Mouse (Mus musculus) CH12.LX (cell line): ENCODE measurements around the gene Rad21l. TPM values are rescaled to one million over a fixed set of nuclear protein-coding genes. Genes with fewer than 3 reads are reported as not detected.

Experiments
- DNase-seq: peaks from one replicate; pipeline ENCODE4 v3.0.0-alpha.2; 2013; ENCODE audit errors: extremely low read depth
- H3K27ac ChIP-seq: 2 replicates; pipeline ENCODE4 v1.5.1; 2012; ENCODE audit warnings: low read depth, mild to moderate bottlenecking, control low read depth, moderate library complexity; ENCODE audit not compliant: insufficient read depth
- H3K27me3 ChIP-seq: replicated peaks from 2 replicates; pipeline ENCODE3; 2012; ENCODE audit warnings: inconsistent platforms
- H3K36me3 ChIP-seq, 2 experiments: replicated peaks in 1 of 2; 2 replicates each; pipeline versions ENCODE3 to v1.6.1; 2012; ENCODE audit warnings: inconsistent platforms in 1 of 2, low read length in 1 of 2, mild to moderate bottlenecking in 1 of 2, mixed read lengths in 1 of 2, moderate library complexity in 1 of 2; ENCODE audit not compliant: control insufficient read depth in 1 of 2, insufficient read depth in 1 of 2
- H3K4me1 ChIP-seq, 2 experiments: 2 replicates each; pipeline ENCODE4 v1.6.1; 2012; ENCODE audit warnings: inconsistent platforms in 1 of 2, moderate library complexity in 1 of 2; ENCODE audit not compliant: insufficient read depth in 2 of 2, control insufficient read depth in 1 of 2
- H3K4me2 ChIP-seq: 2 replicates; pipeline ENCODE4 v1.6.1; 2012; ENCODE audit warnings: low read depth, mild to moderate bottlenecking, control low read depth; ENCODE audit not compliant: poor library complexity, insufficient read depth, severe bottlenecking
- H3K4me3 ChIP-seq, 3 experiments: fragments of 150-350 bp in 1 of 3; sonication (generic) in 1 of 3; replicated peaks in 1 of 3; 2 replicates each; pipeline versions ENCODE3 to v1.5.1; 2011 to 2012; ENCODE audit warnings: low read depth in 2 of 3, low read length in 2 of 3, mild to moderate bottlenecking in 2 of 3, moderate library complexity in 2 of 3, control low read depth in 1 of 3, improper control_type of control experiment in 1 of 3, inconsistent platforms in 1 of 3, mixed read lengths in 1 of 3; ENCODE audit not compliant: poor library complexity in 1 of 3
- H3K79me2 ChIP-seq: replicated peaks from 2 replicates; pipeline ENCODE4 v1.6.1; 2012; ENCODE audit warnings: mild to moderate bottlenecking, moderate library complexity; ENCODE audit not compliant: control insufficient read depth, poor library complexity, insufficient read depth, severe bottlenecking; ENCODE audit errors: extremely low read depth
- H3K9ac ChIP-seq: 2 replicates; pipeline ENCODE4 v1.6.1; 2012; ENCODE audit warnings: low read depth, mild to moderate bottlenecking, control low read depth, moderate library complexity; ENCODE audit not compliant: insufficient read depth
- H3K9me3 ChIP-seq: replicated peaks from 2 replicates; pipeline ENCODE3; 2012; ENCODE audit warnings: low read length, inconsistent platforms, mixed read lengths
- BHLHE40 ChIP-seq: IDR thresholded peaks from 2 replicates; pipeline ENCODE4 v1.6.1; 2011; ENCODE audit warnings: mild to moderate bottlenecking, low read depth, low read length, improper control_type of control experiment
- CTCF ChIP-seq, 2 experiments: IDR thresholded peaks in 1 of 2; conservative IDR thresholded peaks in 1 of 2; 2 replicates each; pipeline ENCODE4 v1.5.1; 2011 to 2012; ENCODE audit warnings: low read depth in 2 of 2, low read length in 2 of 2, improper control_type of control experiment in 1 of 2, inconsistent platforms in 1 of 2, mild to moderate bottlenecking in 1 of 2, moderate library complexity in 1 of 2
- E2F4 ChIP-seq: IDR thresholded peaks from 2 replicates; pipeline ENCODE4 v1.6.1; 2011; ENCODE audit warnings: low read depth, low read length, improper control_type of control experiment; ENCODE audit not compliant: insufficient replicate concordance
- ELF1 ChIP-seq: IDR thresholded peaks from 2 replicates; pipeline ENCODE4 v1.6.1; 2014; ENCODE audit warnings: low read depth, mild to moderate bottlenecking, inconsistent platforms, low read length, improper control_type of control experiment
- ETS1 ChIP-seq: conservative IDR thresholded peaks from 2 replicates; pipeline ENCODE4 v1.6.1; 2012; ENCODE audit warnings: low read depth, mild to moderate bottlenecking, inconsistent platforms, low read length, improper control_type of control experiment, moderate library complexity
- GABPA ChIP-seq: IDR thresholded peaks from 2 replicates; pipeline ENCODE4 v1.6.1; 2012; ENCODE audit warnings: low read depth, low read length, improper control_type of control experiment, inconsistent platforms; ENCODE audit not compliant: insufficient replicate concordance
- HCFC1 ChIP-seq: IDR thresholded peaks from 2 replicates; pipeline ENCODE4 v1.6.1; 2012; ENCODE audit warnings: low read depth, mild to moderate bottlenecking, inconsistent platforms, low read length, improper control_type of control experiment
- JUND ChIP-seq: conservative IDR thresholded peaks from 2 replicates; pipeline ENCODE4 v1.6.1; 2011; ENCODE audit warnings: low read depth, low read length, improper control_type of control experiment
- MAFK ChIP-seq: IDR thresholded peaks from 2 replicates; pipeline ENCODE4 v1.6.1; 2011; ENCODE audit warnings: low read length, improper control_type of control experiment; ENCODE audit not compliant: insufficient replicate concordance
- MAX ChIP-seq: IDR thresholded peaks from 2 replicates; pipeline ENCODE4 v1.6.1; 2011; ENCODE audit warnings: low read length, improper control_type of control experiment
- MAZ ChIP-seq: IDR thresholded peaks from 2 replicates; pipeline ENCODE4 v1.6.1; 2012; ENCODE audit warnings: low read depth, mild to moderate bottlenecking, inconsistent platforms, low read length, improper control_type of control experiment, moderate library complexity
- MXI1 ChIP-seq: IDR thresholded peaks from 2 replicates; pipeline ENCODE4 v1.6.1; 2011; ENCODE audit warnings: mild to moderate bottlenecking, low read depth, low read length, improper control_type of control experiment
- NELFE ChIP-seq: IDR thresholded peaks from 2 replicates; pipeline ENCODE4 v1.6.1; 2011; ENCODE audit warnings: low read depth, low read length, improper control_type of control experiment
- NRF1 ChIP-seq: IDR thresholded peaks from 2 replicates; pipeline ENCODE4 v1.6.1; 2014; ENCODE audit warnings: low read depth, mild to moderate bottlenecking, inconsistent platforms, low read length, improper control_type of control experiment, moderate library complexity
- PAX5 ChIP-seq: IDR thresholded peaks from 2 replicates; pipeline ENCODE4 v1.6.1; 2012; ENCODE audit warnings: low read length, inconsistent platforms, mixed read lengths
- POLR2A ChIP-seq: IDR thresholded peaks from 2 replicates; pipeline ENCODE4 v1.6.1; 2011; ENCODE audit warnings: low read depth, mild to moderate bottlenecking, improper control_type of control experiment, low read length
- POLR2AphosphoS2 ChIP-seq: IDR thresholded peaks from 2 replicates; pipeline ENCODE4 v1.6.1; 2011; ENCODE audit warnings: low read depth, low read length, improper control_type of control experiment
- RAD21 ChIP-seq: IDR thresholded peaks from 2 replicates; pipeline ENCODE4 v1.6.1; 2011; ENCODE audit warnings: low read depth, mild to moderate bottlenecking, low read length, improper control_type of control experiment, moderate library complexity
- SIN3A ChIP-seq: IDR thresholded peaks from 2 replicates; pipeline ENCODE4 v1.6.1; 2012; ENCODE audit warnings: low read length, improper control_type of control experiment, inconsistent platforms
- TBP ChIP-seq: conservative IDR thresholded peaks from 2 replicates; pipeline ENCODE4 v1.6.1; 2011; ENCODE audit warnings: low read depth, low read length, improper control_type of control experiment
- TCF12 ChIP-seq: IDR thresholded peaks from 2 replicates; pipeline ENCODE4 v1.6.1; 2014; ENCODE audit warnings: low read depth, mild to moderate bottlenecking, inconsistent platforms, low read length, improper control_type of control experiment
- USF1 ChIP-seq: IDR thresholded peaks from 2 replicates; pipeline ENCODE4 v1.6.1; 2014; ENCODE audit warnings: low read depth, mild to moderate bottlenecking, inconsistent platforms, low read length, improper control_type of control experiment
- USF2 ChIP-seq: conservative IDR thresholded peaks from 2 replicates; pipeline ENCODE4 v1.6.1; 2011; ENCODE audit warnings: low read depth, low read length, improper control_type of control experiment
- ZMIZ1 ChIP-seq: IDR thresholded peaks from 2 replicates; pipeline ENCODE4 v1.6.1; 2012; ENCODE audit warnings: low read depth, mild to moderate bottlenecking, inconsistent platforms, low read length, improper control_type of control experiment
- ZNF384 ChIP-seq: IDR thresholded peaks from 2 replicates; pipeline ENCODE4 v1.6.1; 2012; ENCODE audit warnings: low read depth, low read length, improper control_type of control experiment, inconsistent platforms
- dilution Hi-C: fragments of 300-500 bp; cut with MboI; formaldehyde crosslinking; loops from 2 replicates; pipeline ENCODE4 v1.14.3; 2020; ENCODE audit warnings: low sequenced_read_pairs; ENCODE audit not compliant: extremely low pct_unique_long_range_greater_than_20kb, extremely low pct_ligation_motif_present
- in situ Hi-C: fragments of 300-500 bp; cut with MboI; formaldehyde crosslinking; loops from 3 replicates; pipeline ENCODE4 v1.14.3; 2019; ENCODE audit warnings: low sequenced_read_pairs, low pct_ligation_motif_present, low pct_unique_long_range_greater_than_20kb, mixed read lengths
- polyA plus RNA-seq: library from polyadenylated mRNA; unstranded; fragments of >175 nt; gene quantifications from 2 replicates; pipeline ENCODE4 v1.2.1, GENCODE M21; 2012; ENCODE audit warnings: low read depth; ENCODE audit not compliant: insufficient read length
- total RNA-seq, 2 experiments: library from RNA; depleted of rRNA; stranded (reverse); fragments of 300-350 nt in 1 of 2; fragments of >200 nt in 1 of 2; gene quantifications; 2 replicates each; pipeline ENCODE4 v1.2.3; 2012 to 2014

Gene Rad21l
- total and polyA plus RNA-seq, 3 experiments, result not detected

GRCm38 (mm10) chr2:151702146-151702850 is 34.0 kb upstream of the Rad21l start:
- dilution Hi-C loops, result no loop called here
- H3K4me2 ChIP-seq, result peak overlapping the region; percentile 86
- H3K4me1 ChIP-seq, result no peaks in the 10 kb centered on the region
- no peaks in the 10 kb centered on the region for H3K36me3 ChIP-seq
- TF ChIP-seq POLR2AphosphoS2, result no peak
- TF ChIP-seq NRF1, result no peak
- no peak for TF ChIP-seq TBP
- TF ChIP-seq ETS1, result no peak
- TF ChIP-seq ZMIZ1, result no peak
- no peak for TF ChIP-seq MAZ
- no peak for TF ChIP-seq HCFC1
- no peak for TF ChIP-seq MAX
- TF ChIP-seq JUND, result no peak
- TF ChIP-seq SIN3A, result no peak
- TF ChIP-seq PAX5, result no peak
- TF ChIP-seq ELF1, result no peak
- no peak for TF ChIP-seq TCF12
- no peak for TF ChIP-seq MAFK
- TF ChIP-seq E2F4, result no peak
- H3K9ac ChIP-seq, result no peak overlapping the region
- in situ Hi-C loops, result no loop called here
- H3K27me3 ChIP-seq, result peaks cover 58% of the 10 kb centered on the region
- H3K9me3 ChIP-seq, result peaks cover 2% of the 10 kb centered on the region
- DNase-seq, result no peak
- H3K27ac ChIP-seq, result no peak overlapping the region
- peak overlapping the region in 1 of 3 experiments; percentile 46 for H3K4me3 ChIP-seq
- no peaks in the 10 kb centered on the region for H3K79me2 ChIP-seq

- H3K9me3 ChIP-seq, result peaks cover 2% of the 10 kb centered on the region
- no peaks in the 10 kb centered on the region for H3K36me3 ChIP-seq
- no peak for DNase-seq
- H3K4me3 ChIP-seq, result peak within 1 kb of the TSS in 1 of 3 experiments; percentile 46
- no peak for TF ChIP-seq ZNF384
- TF ChIP-seq MAZ, result no peak
- no peak for TF ChIP-seq E2F4
- no peak for TF ChIP-seq POLR2AphosphoS2
- TF ChIP-seq NELFE, result no peak
- TF ChIP-seq RAD21, result no peak
- no peak for TF ChIP-seq USF1
- TF ChIP-seq CTCF (conservative IDR thresholded peaks at IDR 0.05 in 1 of 2, IDR thresholded peaks at IDR 0.05 in 1 of 2; ENCODE audit: low read depth in 2 of 2, low read length in 2 of 2), result no peak
- no peak for TF ChIP-seq GABPA
- no peak for TF ChIP-seq MXI1
- no peak for TF ChIP-seq USF2
- no peak for TF ChIP-seq ZMIZ1
- no peak for TF ChIP-seq TBP
- TF ChIP-seq BHLHE40, result no peak
- no peak for TF ChIP-seq MAX
- no peak for TF ChIP-seq POLR2A
- no peak for TF ChIP-seq MAFK
- in situ Hi-C loops, result no loop called here
- H3K27ac ChIP-seq, result no peak within 1 kb of the TSS
- H3K27me3 ChIP-seq, result peaks cover 63% of the 10 kb centered on the region
- dilution Hi-C loops, result no loop called here
- peak within 1 kb of the TSS; percentile 86 for H3K4me2 ChIP-seq
- no peaks in the 10 kb centered on the region for H3K79me2 ChIP-seq
- H3K4me1 ChIP-seq, result no peaks in the 10 kb centered on the region
- no peak within 1 kb of the TSS for H3K9ac ChIP-seq
Observed at GRCm38 (mm10) chr2:151701231-151702145, 33.2 kb upstream of the Rad21l start, which contains the start of gene Tmem74b. Gene Tmem74b, plus strand, starts transcription at chr2:151702008.
